Mouse (Mus musculus): ENCODE measurements at regions not wholly inside any gene's neighbourhood (a gene's known extent, or its start where the extent isn't known, plus 50 kb on each side); places are given as distances from the start of the nearest gene placed in this dataset.
"Not testable (repeated sequence)": the region's sequence is repeated elsewhere in the genome, so short reads cannot be mapped to it uniquely, and the experiment has no call there.

GRCm38 (mm10) chr3:21697980-21698672, 378.3 kb upstream of the Tbl1xr1 start:
- not testable (repeated sequence) for TF ChIP-seq CTCF (conservative IDR thresholded peaks at IDR 0.05; ENCODE audit: insufficient read depth, insufficient read length, low read depth, low read length); POLR2A (IDR thresholded peaks at IDR 0.05; ENCODE audit: low read depth, low read length)

Measured in kidney, adult 2 months (tissue).